Mouse (Mus musculus) bone marrow, adult 2 months (tissue): ENCODE measurements at regions not wholly inside any gene's neighbourhood (a gene's known extent, or its start where the extent isn't known, plus 50 kb on each side); places are given as distances from the start of the nearest gene placed in this dataset.

Experiments
- H3K27ac ChIP-seq: fragments of 200-500 bp; 2 replicates; pipeline ENCODE4 v1.5.1; 2012; ENCODE audit warnings: low read depth, mild to moderate bottlenecking, control low read depth, inconsistent platforms, low read length; ENCODE audit not compliant: control insufficient read depth, poor library complexity, insufficient read depth
- H3K4me1 ChIP-seq: fragments of 200-500 bp; 2 replicates; pipeline ENCODE4 v1.6.1; 2011; ENCODE audit warnings: low read length; ENCODE audit not compliant: control insufficient read depth, insufficient read depth
- H3K4me3 ChIP-seq: fragments of 200-500 bp; replicated peaks from 2 replicates; pipeline ENCODE3; 2011; ENCODE audit warnings: mild to moderate bottlenecking, low read depth, low read length, control low read depth; ENCODE audit not compliant: control insufficient read depth
- CTCF ChIP-seq: fragments of 200-500 bp; IDR thresholded peaks from 2 replicates; pipeline ENCODE4 v1.5.1; 2011; ENCODE audit warnings: low read length, control low read depth; ENCODE audit not compliant: control insufficient read depth, insufficient read depth
- POLR2A ChIP-seq: fragments of 200-500 bp; IDR thresholded peaks from 2 replicates; pipeline ENCODE4 v1.6.1; 2011; ENCODE audit warnings: low read depth, mild to moderate bottlenecking, control low read depth, low read length, borderline replicate concordance; ENCODE audit not compliant: control insufficient read depth
- WGBS: fragments of 180-500 bp; shearing (Covaris S2); methylation state at CpG from one replicate; pipeline ENCODE4 v1.1.7; 2018; 5-methylcytosine and 5-hydroxymethylcytosine counted together

DNA sequence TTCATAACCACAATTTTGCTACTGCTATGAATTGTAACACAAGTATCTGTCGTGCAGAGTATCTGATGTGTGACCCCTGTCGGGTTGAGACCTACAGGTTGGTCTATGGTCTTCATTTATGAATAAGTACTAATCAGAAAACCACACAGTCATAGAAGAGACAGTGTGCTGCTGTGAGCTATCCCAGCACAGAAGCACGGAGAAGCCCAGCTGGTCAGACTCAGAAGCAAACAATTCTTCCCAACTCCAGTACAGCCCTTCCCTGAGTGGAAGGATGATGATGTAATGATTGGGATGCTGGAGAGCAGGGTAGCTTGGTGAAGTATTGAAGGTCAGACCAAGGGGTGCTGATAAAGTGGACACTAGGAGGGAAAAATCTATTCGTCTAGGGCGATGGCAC is 129.5 kb downstream of the Gm10260 start:
- 81% methylated on average over 5 of the region's 5 CpGs for WGBS
- Histone ChIP-seq H3K4me1 (no peaks in the 10 kb centered on the region), H3K27ac (no peak overlapping the region), H3K4me3 (no peak overlapping the region)
- TF ChIP-seq POLR2A (no peak), CTCF (no peak)

GRCm38 (mm10) chr13:97628608-97629007 is 131.8 kb downstream of the Gm10260 start:
- TF ChIP-seq CTCF (no peak), POLR2A (no peak)
- no peak overlapping the region for H3K27ac ChIP-seq
- no peaks in the 10 kb centered on the region for H3K4me1 ChIP-seq
- H3K4me3 ChIP-seq = no peak overlapping the region
- WGBS = 72% methylated on average over 7 of the region's 7 CpGs

DNA sequence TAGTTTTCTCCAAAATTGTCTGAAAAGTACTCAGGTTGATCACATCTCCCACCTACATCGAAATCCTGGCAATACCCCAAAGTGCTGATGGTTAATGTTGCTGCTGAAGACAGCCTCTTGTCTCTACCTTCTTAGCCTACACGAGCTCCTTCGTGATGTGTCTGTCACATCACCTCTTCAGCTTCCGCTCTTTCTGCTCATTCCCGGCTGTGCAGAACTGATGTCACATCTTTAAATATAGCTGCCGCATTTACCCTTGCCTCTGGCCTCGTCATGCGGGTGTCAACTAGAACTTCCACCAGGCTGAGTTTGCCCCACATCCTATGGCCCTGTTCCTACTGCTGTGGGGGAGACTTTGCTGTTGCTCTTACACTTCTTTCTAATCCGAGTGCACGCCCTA is 133.2 kb downstream of the Gm10260 start:
- TF ChIP-seq POLR2A (no peak), CTCF (no peak)
- Histone ChIP-seq H3K4me1 (no peaks in the 10 kb centered on the region), H3K27ac (no peak overlapping the region), H3K4me3 (no peak overlapping the region)
- WGBS = 88% methylated on average over 10 of the region's 10 CpGs

- 56% methylated on average over 5 of the region's 5 CpGs for WGBS
- Histone ChIP-seq H3K4me3 (no peak overlapping the region), H3K27ac (no peak overlapping the region), H3K4me1 (no peaks in the 10 kb centered on the region)
- TF ChIP-seq POLR2A (no peak), CTCF (no peak)
Measured at GRCm38 (mm10) chr13:97626786-97627185, 133.6 kb downstream of the Gm10260 start.

GRCm38 (mm10) chr13:97626116-97626515 is 134.3 kb downstream of the Gm10260 start:
- no peak overlapping the region for H3K27ac ChIP-seq
- H3K4me1 ChIP-seq = no peaks in the 10 kb centered on the region
- whole genome bisulfite sequencing = 86% methylated on average over 5 of the region's 5 CpGs
- no peak overlapping the region for H3K4me3 ChIP-seq
- TF ChIP-seq POLR2A (no peak), CTCF (no peak)

DNA sequence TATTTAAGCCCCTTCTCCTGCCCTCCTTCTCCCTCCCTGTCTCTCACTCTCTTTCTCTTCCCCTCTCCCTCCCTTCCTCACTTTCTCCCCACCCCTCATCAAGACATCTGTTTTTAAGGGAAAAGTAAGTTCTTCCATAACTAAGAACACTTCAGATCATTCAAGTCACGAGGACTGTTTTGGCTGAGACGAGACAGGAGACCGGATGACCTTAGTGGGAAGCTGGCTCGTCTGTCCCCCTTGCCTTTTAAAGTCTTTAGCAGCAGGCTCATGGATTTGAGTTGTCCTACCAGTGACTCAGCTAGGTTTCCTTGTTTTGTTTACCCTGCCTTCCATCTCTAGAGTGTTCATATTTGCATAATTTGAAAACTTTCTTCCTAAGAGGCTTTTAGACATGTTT is 135.0 kb downstream of the Gm10260 start:
- 82% methylated on average over 4 of the region's 4 CpGs for WGBS
- no peak overlapping the region for H3K27ac ChIP-seq

GRCm38 (mm10) chr13:97618190-97618586 is 142.2 kb downstream of the Gm10260 start:
- 57% methylated on average over 6 of the region's 6 CpGs for WGBS
- no peaks in the 10 kb centered on the region for H3K4me1 ChIP-seq
- TF ChIP-seq CTCF (no peak), POLR2A (no peak)
- H3K4me3 ChIP-seq = no peak overlapping the region
- no peak overlapping the region for H3K27ac ChIP-seq

More for the DNA sequence above, 135.0 kb downstream of the Gm10260 start:
- Histone ChIP-seq H3K4me3 (no peak overlapping the region), H3K4me1 (no peaks in the 10 kb centered on the region)
- no peak for TF ChIP-seq CTCF
- TF ChIP-seq POLR2A = no peak

- TF ChIP-seq CTCF (no peak), POLR2A (no peak)
- no peak overlapping the region for H3K27ac ChIP-seq
- H3K4me1 ChIP-seq = no peaks in the 10 kb centered on the region
- 71% methylated on average over 13 of the region's 13 CpGs for WGBS
- no peak overlapping the region for H3K4me3 ChIP-seq
Measured at GRCm38 (mm10) chr13:97617511-97618189, 142.8 kb downstream of the Gm10260 start.

DNA sequence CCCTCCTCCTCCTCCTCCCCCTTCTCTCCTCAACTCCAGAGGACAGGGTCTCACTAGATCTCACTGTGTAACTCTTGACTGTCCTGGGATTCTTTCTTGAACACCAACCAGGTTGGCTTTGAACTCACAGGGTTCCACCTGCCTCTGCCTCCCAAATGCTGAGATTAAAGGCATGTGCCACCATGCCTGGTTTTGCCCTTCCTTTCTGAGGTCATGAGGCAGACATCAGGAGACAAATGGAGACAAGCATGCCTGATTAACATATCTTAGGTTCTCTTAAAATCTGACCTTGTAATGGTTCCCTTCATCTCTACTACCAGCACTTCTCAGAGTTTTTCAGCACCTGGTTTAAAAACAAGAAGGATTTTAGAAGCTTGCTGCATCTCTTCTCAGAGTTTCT is 143.5 kb downstream of the Gm10260 start:
- TF ChIP-seq CTCF (no peak), POLR2A (no peak)
- Histone ChIP-seq H3K4me1 (no peaks in the 10 kb centered on the region), H3K27ac (no peak overlapping the region), H3K4me3 (no peak overlapping the region)
